Mouse (Mus musculus) lung, adult 2 months (tissue): ENCODE data around the gene Ddrgk1.

Source experiments
- CTCF ChIP-seq: fragments of 200-500 bp; IDR thresholded peaks from 2 replicates; pipeline ENCODE4 v1.5.1; 2011; ENCODE audit warnings: mild to moderate bottlenecking, low read length, control low read depth; ENCODE audit not compliant: insufficient read depth
- POLR2A ChIP-seq: fragments of 200-500 bp; IDR thresholded peaks from 2 replicates; pipeline ENCODE4 v1.6.1; 2011; ENCODE audit warnings: low read depth, mild to moderate bottlenecking, control low read depth, low read length, borderline replicate concordance; ENCODE audit errors: extremely low read depth

- TF ChIP-seq CTCF (no peak), POLR2A (no peak)
Observed at GRCm38 (mm10) chr2:130697153-130697810, 32.8 kb upstream of the Ddrgk1 start, which contains the start of gene Slc4a11.
